Mouse (Mus musculus) liver, postnatal 0 days (tissue): ENCODE data around the gene Psmd14.

Experiments
- CTCF ChIP-seq: sonication (generic); IDR thresholded peaks from 2 replicates; pipeline ENCODE4 v1.5.1; 2016; ENCODE audit warnings: antibody characterized with exemption, low read depth
- EP300 ChIP-seq: IDR thresholded peaks from 2 replicates; pipeline ENCODE4 v1.6.1; 2016; ENCODE audit warnings: antibody characterized with exemption, low read depth, mild to moderate bottlenecking

DNA sequence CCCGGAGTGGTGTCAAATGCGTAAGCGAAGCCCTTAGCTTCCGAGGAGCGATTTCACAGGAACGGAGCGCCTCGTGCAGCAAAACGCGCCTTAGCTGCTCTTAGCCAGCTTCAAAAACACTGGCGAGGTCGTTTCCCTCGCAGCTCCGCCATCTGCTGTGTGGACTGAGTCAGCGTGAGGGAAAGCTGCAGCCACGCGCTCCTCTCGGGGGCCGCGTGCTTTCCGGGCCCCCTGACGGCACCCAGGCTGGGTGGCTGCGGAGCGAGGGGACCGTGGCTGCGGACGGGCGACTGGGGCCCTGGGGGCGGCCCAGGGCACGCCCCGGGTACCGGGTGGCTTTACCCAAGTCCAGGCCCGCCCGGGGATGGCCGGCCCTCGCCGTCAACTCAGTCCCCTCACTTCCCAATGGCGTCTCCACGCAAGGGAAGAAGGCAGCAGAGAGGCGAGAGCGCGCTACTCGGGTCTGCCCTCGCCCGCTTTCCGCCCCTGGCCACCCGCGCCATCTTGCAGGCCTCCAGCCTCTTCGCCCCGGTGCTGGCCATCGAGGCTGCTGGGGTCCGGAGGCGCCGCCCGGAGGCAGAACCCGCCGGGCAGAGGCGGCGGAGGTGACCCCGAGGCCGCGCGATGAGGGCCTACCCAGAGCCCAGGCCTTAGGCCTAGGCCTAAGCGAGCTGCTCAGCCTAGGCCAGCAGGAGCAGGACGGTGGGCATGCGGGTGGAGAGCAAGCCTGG lies 104.3 kb downstream of the Psmd14 start:
- TF ChIP-seq CTCF (no peak), EP300 (no peak)
